Mouse (Mus musculus) MEL (cell line): Measurements from ENCODE around the gene Dnajc10. TPM values are rescaled to one million over a fixed set of nuclear protein-coding genes. Genes with fewer than 3 reads are reported as not detected.

ENCODE experiments used
- DNase-seq: peaks from one replicate; pipeline ENCODE4 v3.0.0; 2011; ENCODE audit warnings: low read depth, low spot score
- H3K27ac ChIP-seq: 2 replicates; pipeline ENCODE4 v1.5.1; 2012; ENCODE audit warnings: low read depth, mild to moderate bottlenecking, control low read depth, low read length, moderate library complexity; ENCODE audit not compliant: control insufficient read depth
- H3K27me3 ChIP-seq, 2 experiments: fragments of 150-350 bp in 1 of 2; sonication (generic) in 1 of 2; 2 replicates each; pipeline ENCODE4 v1.6.1; 2012; ENCODE audit warnings: low read length in 2 of 2, mild to moderate bottlenecking in 2 of 2, improper control_type of control experiment in 1 of 2, moderate library complexity in 1 of 2; ENCODE audit not compliant: insufficient read depth in 2 of 2, control insufficient read depth in 1 of 2
- H3K36me3 ChIP-seq, 2 experiments: 2 replicates each; pipeline ENCODE4 v1.6.1; 2012 to 2014; ENCODE audit warnings: low read length in 2 of 2, improper control_type of control experiment in 1 of 2, inconsistent platforms in 1 of 2, mild to moderate bottlenecking in 1 of 2; ENCODE audit not compliant: insufficient read depth in 2 of 2, control insufficient read depth in 1 of 2
- H3K4me1 ChIP-seq, 2 experiments: fragments of 150-350 bp in 1 of 2; sonication (generic) in 1 of 2; 2 replicates each; pipeline ENCODE4 v1.6.1; 2012; ENCODE audit warnings: low read length in 2 of 2, improper control_type of control experiment in 1 of 2, mild to moderate bottlenecking in 1 of 2; ENCODE audit not compliant: insufficient read depth in 2 of 2, control insufficient read depth in 1 of 2
- H3K4me3 ChIP-seq, 2 experiments: fragments of 150-350 bp in 1 of 2; sonication (generic) in 1 of 2; 2 replicates each; pipeline ENCODE4 v1.5.1; 2012; ENCODE audit warnings: low read depth in 2 of 2, low read length in 2 of 2, mild to moderate bottlenecking in 2 of 2, moderate library complexity in 2 of 2, control low read depth in 1 of 2, improper control_type of control experiment in 1 of 2; ENCODE audit not compliant: control insufficient read depth in 1 of 2, insufficient read depth in 1 of 2
- H3K79me2 ChIP-seq: 2 replicates; pipeline ENCODE4 v1.6.1; 2012; ENCODE audit warnings: mild to moderate bottlenecking, low read length, moderate library complexity; ENCODE audit not compliant: control insufficient read depth, poor library complexity, insufficient read depth
- H3K9ac ChIP-seq: 2 replicates; pipeline ENCODE4 v1.6.1; 2012; ENCODE audit warnings: low read depth, mild to moderate bottlenecking, control low read depth, low read length, moderate library complexity; ENCODE audit not compliant: control insufficient read depth, poor library complexity, severe bottlenecking
- H3K9me3 ChIP-seq: fragments of 150-350 bp; sonication (generic); replicated peaks from 2 replicates; pipeline ENCODE4 v1.6.1; 2012; ENCODE audit warnings: mild to moderate bottlenecking, low read length, improper control_type of control experiment, moderate library complexity; ENCODE audit not compliant: insufficient read depth
- CHD1 ChIP-seq: IDR thresholded peaks from 2 replicates; pipeline ENCODE4 v1.6.1; 2012; ENCODE audit warnings: low read depth, mild to moderate bottlenecking, inconsistent platforms, low read length, improper control_type of control experiment
- CHD2 ChIP-seq: IDR thresholded peaks from 2 replicates; pipeline ENCODE4 v1.6.1; 2011; ENCODE audit warnings: low read length, improper control_type of control experiment
- E2F4 ChIP-seq: IDR thresholded peaks from 2 replicates; pipeline ENCODE4 v1.6.1; 2011; ENCODE audit warnings: low read depth, low read length, improper control_type of control experiment, borderline replicate concordance
- ELF1 ChIP-seq: IDR thresholded peaks from 2 replicates; pipeline ENCODE4 v1.6.1; 2014; ENCODE audit warnings: low read depth, mild to moderate bottlenecking, inconsistent platforms, low read length, improper control_type of control experiment, moderate library complexity
- EP300 ChIP-seq, 2 experiments: IDR thresholded peaks; 2 replicates each; pipeline ENCODE4 v1.6.1; 2011; ENCODE audit warnings: improper control_type of control experiment in 2 of 2, low read length in 2 of 2, low read depth in 1 of 2, mild to moderate bottlenecking in 1 of 2
- GABPA ChIP-seq: IDR thresholded peaks from 2 replicates; pipeline ENCODE4 v1.6.1; 2012; ENCODE audit warnings: low read depth, mild to moderate bottlenecking, inconsistent platforms, low read length, improper control_type of control experiment, moderate library complexity
- GATA1 ChIP-seq: IDR thresholded peaks from 2 replicates; pipeline ENCODE4 v1.6.1; 2011; ENCODE audit warnings: low read depth, low read length, improper control_type of control experiment
- JUND ChIP-seq: IDR thresholded peaks from 2 replicates; pipeline ENCODE4 v1.6.1; 2011; ENCODE audit warnings: low read depth, mild to moderate bottlenecking, improper control_type of control experiment, low read length
- KAT2A ChIP-seq: conservative IDR thresholded peaks from 2 replicates; pipeline ENCODE4 v1.6.1; 2012; ENCODE audit warnings: low read depth, low read length, improper control_type of control experiment, inconsistent platforms
- MAFK ChIP-seq: IDR thresholded peaks from 2 replicates; pipeline ENCODE4 v1.6.1; 2011; ENCODE audit warnings: low read depth, mild to moderate bottlenecking, low read length, improper control_type of control experiment, borderline replicate concordance
- MAX ChIP-seq: IDR thresholded peaks from 2 replicates; pipeline ENCODE4 v1.6.1; 2011; ENCODE audit warnings: low read length, improper control_type of control experiment
- MAZ ChIP-seq: IDR thresholded peaks from 2 replicates; pipeline ENCODE4 v1.6.1; 2012; ENCODE audit warnings: low read depth, mild to moderate bottlenecking, inconsistent platforms, low read length, improper control_type of control experiment
- MEF2A ChIP-seq: IDR thresholded peaks from 2 replicates; pipeline ENCODE4 v1.6.1; 2014; ENCODE audit warnings: low read depth, mild to moderate bottlenecking, inconsistent platforms, low read length, improper control_type of control experiment; ENCODE audit not compliant: poor library complexity, insufficient replicate concordance, severe bottlenecking; ENCODE audit errors: extremely low read depth
- MYB ChIP-seq: IDR thresholded peaks from 2 replicates; pipeline ENCODE4 v1.6.1; 2011; ENCODE audit warnings: mild to moderate bottlenecking, low read depth, low read length, improper control_type of control experiment
- NELFE ChIP-seq: IDR thresholded peaks from 2 replicates; pipeline ENCODE4 v1.6.1; 2011; ENCODE audit warnings: low read depth, low read length, improper control_type of control experiment
- POLR2AphosphoS2 ChIP-seq: IDR thresholded peaks from 2 replicates; pipeline ENCODE4 v1.6.1; 2011; ENCODE audit warnings: low read length, improper control_type of control experiment
- POLR2AphosphoS5 ChIP-seq: IDR thresholded peaks from 2 replicates; pipeline ENCODE4 v1.6.1; 2012; ENCODE audit warnings: low read depth, borderline replicate concordance, mild to moderate bottlenecking, inconsistent platforms, low read length, moderate library complexity, mixed read lengths
- RAD21 ChIP-seq: IDR thresholded peaks from 2 replicates; pipeline ENCODE4 v1.6.1; 2011; ENCODE audit warnings: mild to moderate bottlenecking, low read depth, low read length, improper control_type of control experiment
- SIN3A ChIP-seq: IDR thresholded peaks from 2 replicates; pipeline ENCODE4 v1.6.1; 2012; ENCODE audit warnings: low read length, improper control_type of control experiment, inconsistent platforms
- TBP ChIP-seq: IDR thresholded peaks from 2 replicates; pipeline ENCODE4 v1.8.0; 2011; ENCODE audit warnings: low read depth, low read length, improper control_type of control experiment
- UBTF ChIP-seq: IDR thresholded peaks from 2 replicates; pipeline ENCODE4 v1.6.1; 2012; ENCODE audit warnings: low read depth, mild to moderate bottlenecking, inconsistent platforms, low read length, improper control_type of control experiment, moderate library complexity, borderline replicate concordance; ENCODE audit not compliant: insufficient read depth
- USF1 ChIP-seq: IDR thresholded peaks from 2 replicates; pipeline ENCODE4 v1.6.1; 2014; ENCODE audit warnings: low read depth, mild to moderate bottlenecking, inconsistent platforms, low read length, improper control_type of control experiment, moderate library complexity
- USF2 ChIP-seq, 2 experiments: IDR thresholded peaks; 2 replicates each; pipeline ENCODE4 v1.6.1; 2011 to 2012; ENCODE audit warnings: improper control_type of control experiment in 2 of 2, low read length in 2 of 2, borderline replicate concordance in 1 of 2, inconsistent platforms in 1 of 2, low read depth in 1 of 2, mild to moderate bottlenecking in 1 of 2; ENCODE audit not compliant: insufficient read depth in 1 of 2
- polyA plus RNA-seq, 2 experiments: library from polyadenylated mRNA; stranded (reverse) in 1 of 2; unstranded in 1 of 2; fragments of >175 nt in 1 of 2; fragments of >200 nt in 1 of 2; gene quantifications; 2 replicates each; pipeline versions ENCODE4 v1.2.1 to v1.2.4; 2012; ENCODE audit warnings: low replicate concordance in 2 of 2, low read depth in 1 of 2; ENCODE audit not compliant: insufficient read length in 2 of 2, insufficient read depth in 1 of 2, missing spikeins in 1 of 2
- total RNA-seq: library from RNA; depleted of rRNA; stranded (reverse); fragments of 300-350 nt; gene quantifications from 2 replicates; pipeline ENCODE4 v1.2.3, GENCODE M21; 2012

Dnajc10 gene
- total and polyA plus RNA-seq, 3 experiments, result 35.9 to 53.9 (median 51.8) TPM

DNA sequence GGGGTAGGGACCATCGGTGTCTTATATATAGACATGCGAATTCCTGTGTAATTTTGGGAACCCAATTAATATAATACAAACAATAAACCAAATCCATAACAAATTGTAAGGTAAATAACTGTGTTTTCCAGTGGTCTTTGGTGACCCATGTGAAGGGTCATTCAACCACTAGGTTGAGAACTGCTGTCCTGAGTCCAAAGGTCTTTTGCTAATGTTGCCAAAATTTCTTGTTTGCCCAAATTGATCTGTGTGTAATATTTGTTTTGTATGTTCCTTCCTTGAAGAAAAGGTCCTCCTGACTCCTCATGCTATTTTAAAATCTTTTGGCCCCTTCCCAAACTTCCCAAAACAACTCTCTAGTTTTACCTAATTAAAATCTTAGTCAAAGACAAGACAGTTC, 71.0 kb downstream of the Dnajc10 start:
- no peak overlapping the region for H3K27ac ChIP-seq
- H3K9me3 ChIP-seq, result no peaks in the 10 kb centered on the region
- no peak overlapping the region for H3K9ac ChIP-seq
- no peak overlapping the region for H3K4me3 ChIP-seq
- H3K79me2 ChIP-seq, result no peaks in the 10 kb centered on the region
- H3K27me3 ChIP-seq, result peaks cover 0 to 4% of the 10 kb centered on the region in 2 experiments; a peak in 2 of 4 replicates
- H3K4me1 ChIP-seq, result no peaks in the 10 kb centered on the region
- H3K36me3 ChIP-seq, result no peaks in the 10 kb centered on the region
- TF ChIP-seq ELF1, result no peak
- TF ChIP-seq GABPA, result no peak
- no peak for TF ChIP-seq USF2 (IDR thresholded peaks at IDR 0.05; ENCODE audit: borderline replicate concordance in 1 of 2, insufficient read depth in 1 of 2, low read depth in 1 of 2, low read length in 2 of 2)
- no peak for TF ChIP-seq UBTF
- TF ChIP-seq POLR2AphosphoS5, result no peak
- no peak for TF ChIP-seq MYB
- no peak for TF ChIP-seq MAX
- no peak for TF ChIP-seq GATA1
- TF ChIP-seq SIN3A, result no peak
- TF ChIP-seq RAD21, result no peak
- TF ChIP-seq MAFK, result no peak
- TF ChIP-seq JUND, result no peak
- no peak for DNase-seq

DNA sequence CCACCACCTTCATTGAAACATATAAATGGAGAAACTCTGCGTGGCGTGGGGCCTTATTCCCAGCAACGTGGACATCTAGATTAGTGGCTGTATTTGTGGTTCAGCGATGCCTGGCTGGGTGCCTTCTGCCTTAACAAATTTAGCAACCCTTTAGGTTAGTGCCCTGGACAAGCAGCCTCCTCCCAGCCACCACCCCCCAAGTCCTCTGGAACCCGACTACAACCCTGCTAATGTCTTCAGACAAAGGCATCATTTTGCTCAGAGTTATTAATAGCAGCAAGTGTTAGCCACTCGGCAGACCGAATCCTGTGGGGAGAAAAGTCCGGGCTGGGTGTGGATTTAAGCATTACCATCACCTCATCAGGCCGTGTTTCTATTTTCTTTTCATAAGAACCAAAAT, 72.4 kb downstream of the Dnajc10 start:
- Histone ChIP-seq H3K27me3 (peaks cover 0 to 3% of the 10 kb centered on the region in 2 experiments; a peak in 1 of 4 replicates), H3K27ac (no peak overlapping the region), H3K36me3 (no peaks in the 10 kb centered on the region), H3K9me3 (no peaks in the 10 kb centered on the region), H3K9ac (no peak overlapping the region), H3K79me2 (no peaks in the 10 kb centered on the region), H3K4me3 (no peak overlapping the region), H3K4me1 (no peaks in the 10 kb centered on the region)
- no peak for DNase-seq
- TF ChIP-seq JUND (no peak), GATA1 (no peak), UBTF (no peak), CHD2 (no peak), E2F4 (no peak), CHD1 (no peak), NELFE (no peak), EP300 (IDR thresholded peaks at IDR 0.05; ENCODE audit: low read depth in 1 of 2, low read length in 2 of 2) (no peak), USF1 (no peak), KAT2A (no peak), MAZ (no peak), SIN3A (no peak), POLR2AphosphoS5 (no peak), MEF2A (no peak), ELF1 (no peak), TBP (no peak), POLR2AphosphoS2 (no peak)
